Mouse (Mus musculus): Measurements from ENCODE around the gene Kdm5a.

Gene Kdm5a

GRCm38 (mm10) chr6:120442171-120442749, 78.3 kb downstream of the Kdm5a start:
- no peak for DNase-seq (ENCODE audit: low read depth, low spot score)

- no peak for DNase-seq (ENCODE audit: low read depth, low spot score)
Measured at GRCm38 (mm10) chr6:120443363-120444355, 79.7 kb downstream of the Kdm5a start.

- DNase-seq (ENCODE audit: low read depth, low spot score) = no peak
Measured at GRCm38 (mm10) chr6:120450208-120450607, 86.3 kb downstream of the Kdm5a start.

- DNase-seq (ENCODE audit: low read depth, low spot score) = no peak
Measured at GRCm38 (mm10) chr6:120452384-120453102, 88.6 kb downstream of the Kdm5a start.

- no peak for DNase-seq (ENCODE audit: low read depth, low spot score)
Measured at GRCm38 (mm10) chr6:120453103-120453445, 89.2 kb downstream of the Kdm5a start.

- DNase-seq (ENCODE audit: low read depth, low spot score) = no peak
Measured at GRCm38 (mm10) chr6:120453556-120453955, 89.6 kb downstream of the Kdm5a start.

- DNase-seq (ENCODE audit: low read depth, low spot score) = peak; percentile 24
Measured at GRCm38 (mm10) chr6:120454627-120455077, 90.7 kb downstream of the Kdm5a start.

- peak; percentile 73 for DNase-seq (ENCODE audit: low read depth, low spot score)
Measured at GRCm38 (mm10) chr6:120457074-120457473, 93.2 kb downstream of the Kdm5a start.

GRCm38 (mm10) chr6:120457751-120458150, 93.8 kb downstream of the Kdm5a start:
- DNase-seq (ENCODE audit: low read depth, low spot score) = no peak

GRCm38 (mm10) chr6:120461217-120461616, 97.3 kb downstream of the Kdm5a start:
- no peak for DNase-seq (ENCODE audit: low read depth, low spot score)

- DNase-seq (ENCODE audit: low read depth, low spot score) = no peak
Measured at GRCm38 (mm10) chr6:120462251-120462650, 98.3 kb downstream of the Kdm5a start.

GRCm38 (mm10) chr6:120463086-120463871, 99.4 kb downstream of the Kdm5a start, which contains the start of gene Il17ra:
TSS of gene Il17ra (plus strand) at chr6:120463247.
- DNase-seq (ENCODE audit: low read depth, low spot score) = peak; percentile 88

GRCm38 (mm10) chr6:120463884-120464283, 100.0 kb downstream of the Kdm5a start:
- peak; percentile 32 for DNase-seq (ENCODE audit: low read depth, low spot score)

GRCm38 (mm10) chr6:120464406-120464939, 100.5 kb downstream of the Kdm5a start:
- no peak for DNase-seq (ENCODE audit: low read depth, low spot score)

GRCm38 (mm10) chr6:120465393-120465792, 101.5 kb downstream of the Kdm5a start:
- DNase-seq (ENCODE audit: low read depth, low spot score) = no peak

GRCm38 (mm10) chr6:120466609-120467329, 102.8 kb downstream of the Kdm5a start:
- no peak for DNase-seq (ENCODE audit: low read depth, low spot score)

- DNase-seq (ENCODE audit: low read depth, low spot score) = no peak
Measured at GRCm38 (mm10) chr6:120468259-120468658, 104.3 kb downstream of the Kdm5a start.

- DNase-seq (ENCODE audit: low read depth, low spot score) = no peak
Measured at GRCm38 (mm10) chr6:120469268-120469667, 105.3 kb downstream of the Kdm5a start.

- no peak for DNase-seq (ENCODE audit: low read depth, low spot score)
Measured at GRCm38 (mm10) chr6:120469770-120470169, 105.8 kb downstream of the Kdm5a start.

GRCm38 (mm10) chr6:120470666-120471065, 106.7 kb downstream of the Kdm5a start:
- DNase-seq (ENCODE audit: low read depth, low spot score) = no peak
